Mouse (Mus musculus) cerebellum, postnatal 36 days (tissue): ENCODE measurements around the gene Pnma1.

Experiments used
- DNase-seq, 2 experiments: peaks; one replicate each; pipeline ENCODE4 v3.0.0; 2021 to 2022; ENCODE audit warnings: mixed read lengths in 2 of 2

The Pnma1 gene

DNA sequence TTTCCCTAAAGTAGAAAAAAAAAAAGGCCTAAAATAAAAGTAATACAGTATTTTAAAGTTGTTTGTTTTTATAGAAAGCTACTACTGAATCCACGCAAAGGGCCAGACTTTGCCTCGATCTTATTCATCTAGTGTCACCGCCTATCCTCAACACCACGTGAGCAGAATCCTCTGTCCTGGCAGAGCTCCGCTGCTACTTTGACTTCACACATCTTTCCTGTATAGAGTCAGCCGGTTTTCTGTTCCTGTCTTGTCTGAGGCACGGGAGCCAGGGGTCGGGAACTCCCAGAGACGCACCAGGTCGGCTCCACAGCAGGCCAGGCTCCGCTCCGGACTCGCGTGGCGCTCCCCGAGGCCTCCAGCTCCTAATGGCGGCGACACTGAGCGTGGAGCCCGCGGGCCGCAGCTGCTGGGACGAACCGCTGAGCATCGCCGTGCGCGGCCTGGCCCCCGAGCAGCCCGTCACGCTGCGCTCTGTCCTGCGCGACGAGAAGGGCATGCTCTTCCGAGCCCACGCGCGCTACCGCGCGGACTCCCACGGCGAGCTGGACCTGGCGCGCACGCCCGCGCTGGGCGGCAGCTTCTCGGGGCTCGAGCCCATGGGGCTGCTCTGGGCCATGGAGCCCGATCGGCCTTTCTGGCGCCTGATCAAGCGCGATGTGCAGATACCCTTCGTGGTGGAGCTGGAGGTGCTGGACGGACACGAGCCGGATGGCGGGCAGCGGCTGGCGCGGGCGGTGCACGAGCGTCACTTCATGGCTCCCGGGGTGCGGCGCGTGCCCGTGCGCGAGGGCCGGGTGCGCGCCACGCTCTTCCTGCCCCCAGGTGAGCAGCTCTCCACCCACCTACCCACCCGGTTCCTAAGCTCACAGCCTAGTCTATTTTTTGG, 47.4 kb downstream of the Pnma1 start, which contains the start of gene Acot6:
Gene Acot6, plus strand, starts transcription at position 51 of the 889 bp plus-strand sequence.
- peak; percentile 51 to 53 for DNase-seq

DNA sequence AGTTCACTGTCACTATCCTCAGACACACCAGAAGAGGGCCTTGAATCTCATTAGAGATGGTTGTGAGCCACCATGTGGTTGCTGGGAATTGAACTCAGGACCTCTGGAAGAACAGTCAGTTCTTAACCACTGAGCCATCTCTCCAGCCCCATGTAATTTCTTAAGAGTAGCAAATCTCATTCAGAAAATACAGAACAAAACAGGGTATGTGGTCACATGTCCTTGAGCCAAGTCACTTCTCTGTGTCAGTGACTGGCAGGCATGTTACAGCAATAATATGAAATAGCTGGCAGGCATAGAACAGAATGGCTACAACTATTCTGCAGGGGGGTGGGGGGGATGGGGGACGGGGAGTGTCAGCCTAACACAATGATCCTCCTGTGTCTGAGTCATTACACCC, 48.2 kb downstream of the Pnma1 start:
- no peak for DNase-seq

DNA sequence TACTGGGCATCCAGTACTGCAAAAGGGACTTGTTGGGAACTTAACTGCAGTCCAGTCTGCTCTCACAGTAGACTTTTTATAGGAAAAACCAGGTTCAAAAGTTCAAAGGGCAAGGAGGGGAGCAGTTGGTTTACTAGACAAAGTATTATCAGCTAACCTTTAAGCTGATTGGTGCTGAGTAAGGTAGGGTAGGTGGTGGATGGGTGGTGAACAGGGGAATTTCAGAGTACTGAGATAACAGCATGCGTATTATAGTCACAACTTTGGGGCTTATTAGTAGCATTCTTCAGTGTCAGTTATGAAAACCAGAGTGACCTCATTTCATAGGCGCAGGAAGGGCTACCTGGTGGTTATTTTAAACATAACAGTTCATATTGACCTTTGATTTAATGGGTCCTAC, 48.7 kb downstream of the Pnma1 start:
- DNase-seq = no peak
